ENCODE assay signal across 8 mouse cellular contexts in the genomic region with DNA sequence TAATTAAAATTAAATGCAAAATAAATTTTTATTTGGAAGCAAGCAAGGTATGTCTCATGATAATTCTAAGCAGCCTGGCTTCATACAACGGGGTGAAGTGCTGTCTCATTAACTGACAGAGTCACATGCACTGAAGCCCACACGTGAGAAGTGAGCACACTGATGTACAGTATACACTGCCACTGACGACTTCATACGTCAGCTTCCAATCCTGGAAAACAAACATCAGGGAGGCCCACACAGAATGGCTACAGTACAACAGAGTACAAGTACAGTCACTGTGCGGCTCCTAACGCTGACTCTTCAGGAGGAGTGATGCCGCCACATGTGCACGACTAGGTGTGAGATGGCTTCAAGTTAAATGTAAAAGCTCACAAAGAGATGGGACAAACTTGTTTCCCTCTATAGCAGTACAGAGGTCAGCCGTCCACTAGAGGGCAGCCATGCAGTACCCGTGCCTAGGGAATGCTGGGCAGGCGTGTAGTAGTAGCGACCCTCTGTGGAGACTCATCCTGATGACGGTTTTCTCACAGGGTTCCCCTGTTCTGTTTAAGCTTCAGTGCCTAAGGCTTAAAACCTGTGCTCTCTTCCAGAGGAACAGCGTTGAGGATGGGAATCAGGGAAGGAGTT. TPM values are rescaled to one million over a fixed set of nuclear protein-coding genes. Genes with fewer than 3 reads are reported as not detected.
DNase-seq lines count a peak whose midpoint lies in the region; ATAC-seq and TF ChIP-seq lines count a peak whose summit lies in the region.

No protein-coding gene starts in this region.

- TF ChIP-seq CTCF in hindbrain, postnatal 0 days (IDR thresholded peaks at IDR 0.05; ENCODE audit: low read depth), result peak; percentile 97

- H3K4me1 ChIP-seq in hindbrain, postnatal 0 days (ENCODE audit: insufficient read depth, low read length), result no peaks in the 10 kb centered on the region
- H3K4me1 ChIP-seq in megakaryocyte, embryonic 14.5 days, result peaks cover 41% of the 10 kb centered on the region

- no peaks in the 10 kb centered on the region for H3K27me3 ChIP-seq in hindbrain, postnatal 0 days (ENCODE audit: insufficient read depth, low read length)
- H3K27me3 ChIP-seq in megakaryocyte, embryonic 14.5 days (replicated peaks), result no peaks in the 10 kb centered on the region

- no peak overlapping the region for H3K9ac ChIP-seq in hindbrain, postnatal 0 days (replicated peaks; ENCODE audit: low read length)

- no peaks in the 10 kb centered on the region for H3K9me3 ChIP-seq in hindbrain, postnatal 0 days (ENCODE audit: low read length)
- no peaks in the 10 kb centered on the region for H3K9me3 ChIP-seq in megakaryocyte, embryonic 14.5 days

- no peak overlapping the region for H3K4me2 ChIP-seq in hindbrain, postnatal 0 days (ENCODE audit: low read depth, low read length)

- no peak overlapping the region for H3K4me3 ChIP-seq in hindbrain, postnatal 0 days (ENCODE audit: low read length)
- H3K4me3 ChIP-seq in megakaryocyte, embryonic 14.5 days (replicated peaks), result peak overlapping the region; percentile 1

- 0 out of 2 replicates have a peak overlapping the region, but pooled peaks have one; percentile 22 for H3K27ac ChIP-seq in hindbrain, postnatal 0 days

- peak; percentile 86 for DNase-seq in ZHBTc4 (ENCODE audit: low read depth, low spot score)
- peak; percentile 59 to 77 for DNase-seq in cerebellum, postnatal 4 days (ENCODE audit: low spot score in 2 of 2)
- peak; percentile 49 to 57 for DNase-seq in gastrocnemius, adult 8-10 months (ENCODE audit: low spot score in 2 of 2)
- peak; percentile 93 for DNase-seq in hindbrain, postnatal 0 days (ENCODE audit: low spot score)
- DNase-seq in left cerebral cortex, adult 18-20 months (ENCODE audit: low spot score in 2 of 2), result peak; percentile 65 to 73
- DNase-seq in right cerebral cortex, postnatal 10 days (ENCODE audit: low spot score in 2 of 2), result peak; percentile 81 to 86
- DNase-seq in urinary bladder, postnatal 36 days (ENCODE audit: low spot score in 2 of 2), result peak; percentile 50 to 58

- ATAC-seq in hindbrain, postnatal 0 days, result peak; percentile 97

- H3K36me3 ChIP-seq in hindbrain, postnatal 0 days (ENCODE audit: insufficient read depth, low read length), result peaks cover 33% of the 10 kb centered on the region
- peaks cover 77% of the 10 kb centered on the region for H3K36me3 ChIP-seq in megakaryocyte, embryonic 14.5 days (replicated peaks; ENCODE audit: low read length)

- WGBS in hindbrain, postnatal 0 days, result 33% methylated on average over 14 of the region's 14 CpGs

RNA-seq across cellular contexts. Expression of a gene that starts 6.0 kb away (rescaled TPM):
- total RNA-seq in gastrocnemius, adult 8-10 months (2022), result 1 to 10 TPM in 1 of 4 experiments, under 1 TPM in 3; 0.49 to 1.0 (median 0.60) TPM
- 20.4 and 24.2 TPM in 2 replicates for total RNA-seq in hindbrain, postnatal 0 days (2014; rRNA removed)
- 15.3 and 15.7 TPM in 2 replicates for polyA plus RNA-seq in hindbrain, postnatal 0 days (2015; fragmentation: Nextera tagmentation; extraction: Ambion mirVana)
- total RNA-seq in left cerebral cortex, adult 18-20 months (2021), result 10 to 100 TPM; 20.1 to 20.5 TPM
- polyA plus RNA-seq in megakaryocyte, embryonic 14.5 days (2012; ENCODE audit: insufficient read depth, low replicate concordance), result 4.6 and 11.1 TPM in 2 replicates

RNA-seq across cellular contexts. Expression of a gene that starts 34.2 kb away (rescaled TPM):
- 10 to 100 TPM; 13.2 to 19.2 (median 15.8) TPM for total RNA-seq in gastrocnemius, adult 8-10 months (2022)
- total RNA-seq in hindbrain, postnatal 0 days (2014; rRNA removed), result 28.4 and 67.3 TPM in 2 replicates
- polyA plus RNA-seq in hindbrain, postnatal 0 days (2015; fragmentation: Nextera tagmentation; extraction: Ambion mirVana), result 88.0 and 101 TPM in 2 replicates
- total RNA-seq in left cerebral cortex, adult 18-20 months (2021), result 100 to 1,000 TPM; 106 to 110 TPM
- 9.9 TPM in 1 of 2 replicates, not detected in the other for polyA plus RNA-seq in megakaryocyte, embryonic 14.5 days (2012; ENCODE audit: insufficient read depth, low replicate concordance)

RNA-seq across cellular contexts. Expression of a gene that starts 34.5 kb away (rescaled TPM):
- total RNA-seq in gastrocnemius, adult 8-10 months (2022), result 10 to 100 TPM; 64.0 to 77.0 (median 70.7) TPM
- total RNA-seq in hindbrain, postnatal 0 days (2014; rRNA removed), result 65.1 and 69.5 TPM in 2 replicates
- 33.6 and 34.8 TPM in 2 replicates for polyA plus RNA-seq in hindbrain, postnatal 0 days (2015; fragmentation: Nextera tagmentation; extraction: Ambion mirVana)
- total RNA-seq in left cerebral cortex, adult 18-20 months (2021), result 100 to 1,000 TPM; 127 to 135 TPM
- polyA plus RNA-seq in megakaryocyte, embryonic 14.5 days (2012; ENCODE audit: insufficient read depth, low replicate concordance), result 24.6 and 49.2 TPM in 2 replicates

RNA-seq across cellular contexts. Expression of a gene that starts 47.3 kb away (rescaled TPM):
- total RNA-seq in gastrocnemius, adult 8-10 months (2022), result 100 to 1,000 TPM in 2 of 4 experiments, 10 to 100 TPM in 2; 86.2 to 107 (median 101) TPM
- 246 and 254 TPM in 2 replicates for total RNA-seq in hindbrain, postnatal 0 days (2014; rRNA removed)
- 95.3 and 97.2 TPM in 2 replicates for polyA plus RNA-seq in hindbrain, postnatal 0 days (2015; fragmentation: Nextera tagmentation; extraction: Ambion mirVana)
- total RNA-seq in left cerebral cortex, adult 18-20 months (2021), result 100 to 1,000 TPM; 202 to 210 TPM
- 31.9 and 42.5 TPM in 2 replicates for polyA plus RNA-seq in megakaryocyte, embryonic 14.5 days (2012; ENCODE audit: insufficient read depth, low replicate concordance)

RNA-seq across cellular contexts. Expression of a gene that starts 47.8 kb away (rescaled TPM):
- 10 to 100 TPM; 59.7 to 64.2 (median 61.5) TPM for total RNA-seq in gastrocnemius, adult 8-10 months (2022)
- 40.9 and 50.2 TPM in 2 replicates for total RNA-seq in hindbrain, postnatal 0 days (2014; rRNA removed)
- polyA plus RNA-seq in hindbrain, postnatal 0 days (2015; fragmentation: Nextera tagmentation; extraction: Ambion mirVana), result 46.2 and 46.6 TPM in 2 replicates
- 10 to 100 TPM; 53.0 TPM for total RNA-seq in left cerebral cortex, adult 18-20 months (2021)
- polyA plus RNA-seq in megakaryocyte, embryonic 14.5 days (2012; ENCODE audit: insufficient read depth, low replicate concordance), result 26.0 and 173 TPM in 2 replicates

Comparison
In these comparisons a context has a peak if more than half of its experiments do, and no peak if none do; other contexts are left out.
1. RNA of a gene that starts 6.0 kb away (total RNA-seq): 20.1 to 20.5 TPM in left cerebral cortex, adult 18-20 months and 20.4 to 24.2 TPM in hindbrain, postnatal 0 days; 0.49 to 1.0 TPM in gastrocnemius, adult 8-10 months; every median in the first group is over 10 times any median in the second.
2. Peak in every context shown above with its lines, with median percentiles within 50 percentile points of each other: DNase-seq.